Mouse (Mus musculus): ENCODE data around the gene Kif3b. TPM values are rescaled to one million over a fixed set of nuclear protein-coding genes. Genes with fewer than 3 reads are reported as not detected.
A peak's percentile ranks its signal among the peaks of the same experiment; 100 is the strongest.

The Kif3b gene
- polyA plus RNA-seq, 1 experiment: 9.4 TPM

DNA sequence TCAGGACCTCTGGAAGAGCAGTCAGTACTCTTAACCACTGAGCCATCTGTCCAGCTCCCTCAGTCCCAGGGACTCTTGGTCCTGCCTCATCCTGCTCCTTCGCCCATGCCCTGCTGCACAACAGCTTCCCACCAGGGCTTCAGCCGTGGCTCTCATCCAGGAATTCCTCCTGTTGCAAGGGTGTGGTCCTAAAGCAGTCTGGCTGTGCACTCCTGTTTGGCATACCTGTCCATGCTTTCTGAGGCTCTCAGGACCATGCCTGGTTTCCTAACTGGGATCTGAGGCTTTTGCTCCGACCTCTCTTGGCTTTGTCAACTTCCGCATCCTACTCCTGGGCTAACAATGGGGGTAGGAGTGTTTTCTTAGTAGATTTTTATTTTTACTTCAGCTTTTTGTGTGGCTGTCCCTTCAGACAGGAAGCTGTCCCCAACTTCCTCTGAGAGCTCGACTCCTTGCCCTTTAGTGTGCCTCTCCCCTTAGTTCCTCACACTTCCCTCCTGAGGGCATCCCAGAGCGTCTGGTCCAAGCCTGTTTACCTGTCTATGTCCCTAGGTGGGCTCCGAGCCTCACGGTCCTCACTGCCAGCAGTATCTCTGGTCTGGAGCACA is 27.9 kb downstream of the Kif3b start:
- H3K27ac ChIP-seq (replicated peaks; ENCODE audit: low read depth, low read length): peak overlapping the region; percentile 61
- 0 out of 2 replicates have a peak, but pooled peaks cover 2% of the 10 kb centered on the region for H3K4me1 ChIP-seq (ENCODE audit: control insufficient read depth, insufficient read depth, insufficient read length, low read length)
- H3K4me3 ChIP-seq (ENCODE audit: insufficient read depth, low read depth, low read length): no peak overlapping the region

- H3K4me3 ChIP-seq (ENCODE audit: insufficient read depth, low read depth, low read length): no peak overlapping the region
- no peaks in the 10 kb centered on the region for H3K4me1 ChIP-seq (ENCODE audit: control insufficient read depth, insufficient read depth, insufficient read length, low read length)
- H3K27ac ChIP-seq (replicated peaks; ENCODE audit: low read depth, low read length): no peak overlapping the region
Observed at GRCm38 (mm10) chr2:153325706-153326376, 34.6 kb downstream of the Kif3b start.

- Histone ChIP-seq H3K4me3 (ENCODE audit: insufficient read depth, low read depth, low read length) (no peak overlapping the region), H3K27ac (replicated peaks; ENCODE audit: low read depth, low read length) (no peak overlapping the region), H3K4me1 (ENCODE audit: control insufficient read depth, insufficient read depth, insufficient read length, low read length) (no peaks in the 10 kb centered on the region)
Observed at GRCm38 (mm10) chr2:153332271-153332670, 41.1 kb downstream of the Kif3b start.

DNA sequence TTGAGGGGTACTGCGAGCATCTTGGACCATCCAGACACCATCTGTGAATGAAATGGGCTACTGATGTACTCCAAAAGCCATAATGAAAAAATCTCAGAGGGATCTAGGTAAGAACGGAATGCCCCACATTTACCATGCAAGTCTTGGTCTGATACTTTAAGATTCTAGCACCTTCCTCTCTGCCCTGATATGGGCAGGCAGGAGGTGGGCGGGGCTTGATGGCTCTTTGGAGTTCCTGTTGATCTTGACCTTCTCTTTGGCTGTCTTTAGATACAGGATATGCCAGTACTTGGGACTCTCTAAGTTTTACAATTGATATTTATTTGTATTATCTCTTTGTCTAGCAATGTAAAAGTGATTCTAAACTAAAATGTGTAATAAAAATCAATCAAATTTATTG is 41.8 kb downstream of the Kif3b start:
- Histone ChIP-seq H3K4me1 (ENCODE audit: control insufficient read depth, insufficient read depth, insufficient read length, low read length) (peaks cover 4% of the 10 kb centered on the region; the same call in 1 of the 2 replicates), H3K4me3 (ENCODE audit: insufficient read depth, low read depth, low read length) (no peak overlapping the region), H3K27ac (replicated peaks; ENCODE audit: low read depth, low read length) (no peak overlapping the region)

DNA sequence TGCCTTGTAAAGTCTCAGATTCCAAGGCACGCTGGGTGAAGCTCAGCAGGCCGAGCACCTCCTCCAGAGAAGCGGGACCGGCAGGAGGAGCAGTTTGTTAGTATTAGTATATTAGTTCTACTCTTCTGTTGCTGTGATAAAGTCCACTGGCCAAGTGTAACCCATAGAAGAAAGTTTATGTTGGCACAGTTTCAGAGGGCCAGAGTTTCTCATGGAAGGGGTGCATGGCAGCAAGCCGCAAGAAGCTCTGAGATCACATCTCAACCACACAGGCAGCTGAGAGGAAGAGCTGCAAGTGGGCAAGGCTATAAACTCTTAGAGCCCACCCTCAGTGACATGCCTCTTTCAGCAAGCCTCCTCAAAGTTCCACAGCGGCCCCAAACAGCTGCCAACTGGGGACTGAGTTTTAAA is 42.6 kb downstream of the Kif3b start:
- Histone ChIP-seq H3K27ac (replicated peaks; ENCODE audit: low read depth, low read length) (no peak overlapping the region), H3K4me3 (ENCODE audit: insufficient read depth, low read depth, low read length) (no peak overlapping the region), H3K4me1 (ENCODE audit: control insufficient read depth, insufficient read depth, insufficient read length, low read length) (peaks cover 4% of the 10 kb centered on the region; the same call in 1 of the 2 replicates)

- no peak overlapping the region for H3K27ac ChIP-seq (replicated peaks; ENCODE audit: low read depth, low read length)
- no peak overlapping the region for H3K4me3 ChIP-seq (ENCODE audit: insufficient read depth, low read depth, low read length)
- H3K4me1 ChIP-seq (ENCODE audit: control insufficient read depth, insufficient read depth, insufficient read length, low read length): peaks cover 4% of the 10 kb centered on the region; the same call in 1 of the 2 replicates
Observed at GRCm38 (mm10) chr2:153334281-153334680, 43.1 kb downstream of the Kif3b start.

GRCm38 (mm10) chr2:153336117-153336516 is 44.9 kb downstream of the Kif3b start:
- Histone ChIP-seq H3K4me1 (ENCODE audit: control insufficient read depth, insufficient read depth, insufficient read length, low read length) (peaks cover 4% of the 10 kb centered on the region; the same call in 1 of the 2 replicates), H3K4me3 (ENCODE audit: insufficient read depth, low read depth, low read length) (no peak overlapping the region), H3K27ac (replicated peaks; ENCODE audit: low read depth, low read length) (no peak overlapping the region)

- Histone ChIP-seq H3K27ac (replicated peaks; ENCODE audit: low read depth, low read length) (no peak overlapping the region), H3K4me1 (ENCODE audit: control insufficient read depth, insufficient read depth, insufficient read length, low read length) (peaks cover 4% of the 10 kb centered on the region; the same call in 1 of the 2 replicates), H3K4me3 (ENCODE audit: insufficient read depth, low read depth, low read length) (no peak overlapping the region)
Observed at GRCm38 (mm10) chr2:153338361-153339350, 47.4 kb downstream of the Kif3b start.

DNA sequence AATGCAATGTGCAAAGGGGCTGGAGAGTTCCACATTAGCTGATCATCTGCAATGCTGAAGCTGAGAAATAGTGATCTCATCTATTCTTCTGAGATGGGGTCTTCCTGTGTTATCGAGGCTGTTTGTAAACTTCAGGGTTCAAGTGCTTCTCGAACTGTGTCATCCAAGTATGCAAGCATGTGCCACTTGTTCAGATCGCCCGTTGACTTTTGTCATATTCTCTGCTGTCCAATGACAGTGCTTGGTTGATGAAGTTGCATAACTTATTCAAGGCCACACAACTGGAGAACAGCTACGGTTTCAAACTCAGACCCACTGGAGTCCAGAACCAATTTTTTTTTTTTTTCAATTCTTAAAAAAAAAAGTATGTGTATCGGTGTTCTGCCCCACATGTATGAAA is 51.0 kb downstream of the Kif3b start:
- H3K27ac ChIP-seq (replicated peaks; ENCODE audit: low read depth, low read length): no peak overlapping the region
- H3K4me1 ChIP-seq (ENCODE audit: control insufficient read depth, insufficient read depth, insufficient read length, low read length): peaks cover 4% of the 10 kb centered on the region; the same call in 1 of the 2 replicates
- no peak overlapping the region for H3K4me3 ChIP-seq (ENCODE audit: insufficient read depth, low read depth, low read length)

DNA sequence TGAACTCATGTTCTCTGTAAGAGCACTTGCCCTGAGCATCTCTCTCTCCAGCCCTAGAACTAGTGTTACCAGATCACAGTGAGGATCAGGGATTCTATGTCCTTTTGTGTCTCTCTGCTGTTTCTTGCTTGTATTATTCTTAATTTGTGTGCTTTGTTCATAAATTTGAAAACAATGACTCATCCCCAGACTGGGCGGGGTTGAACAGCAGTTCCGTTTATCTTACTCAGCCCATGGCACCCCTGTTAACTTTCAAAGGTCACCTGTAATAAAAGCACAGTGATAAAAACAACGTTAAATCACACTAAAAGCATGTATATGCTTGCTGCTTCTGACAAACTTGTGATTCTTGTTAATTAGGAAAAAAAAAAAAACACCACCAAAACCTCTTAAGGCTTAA is 51.4 kb downstream of the Kif3b start:
- Histone ChIP-seq H3K4me1 (ENCODE audit: control insufficient read depth, insufficient read depth, insufficient read length, low read length) (peaks cover 4% of the 10 kb centered on the region; the same call in 1 of the 2 replicates), H3K4me3 (ENCODE audit: insufficient read depth, low read depth, low read length) (no peak overlapping the region), H3K27ac (replicated peaks; ENCODE audit: low read depth, low read length) (no peak overlapping the region)

DNA sequence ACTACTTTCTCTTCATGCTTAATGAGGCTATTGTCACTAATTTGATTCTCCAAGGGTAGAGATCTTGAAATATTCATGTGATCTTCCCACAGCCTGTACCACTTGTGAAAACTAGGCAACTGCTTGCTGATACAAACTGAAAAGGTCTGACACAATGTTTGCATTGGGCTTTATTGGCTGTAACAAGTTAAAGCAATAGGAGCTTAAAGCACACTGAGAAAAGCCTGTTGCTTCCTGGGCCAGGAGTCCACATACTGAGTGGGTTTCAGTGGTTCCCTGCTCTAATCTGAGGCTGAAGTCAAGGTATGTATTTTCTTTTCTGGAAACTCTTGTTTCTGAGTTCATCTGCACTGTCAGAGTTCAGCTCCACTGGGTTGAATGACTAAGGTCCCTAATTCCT is 52.0 kb downstream of the Kif3b start:
- H3K4me1 ChIP-seq (ENCODE audit: control insufficient read depth, insufficient read depth, insufficient read length, low read length): no peaks in the 10 kb centered on the region
- H3K4me3 ChIP-seq (ENCODE audit: insufficient read depth, low read depth, low read length): no peak overlapping the region
- no peak overlapping the region for H3K27ac ChIP-seq (replicated peaks; ENCODE audit: low read depth, low read length)

DNA sequence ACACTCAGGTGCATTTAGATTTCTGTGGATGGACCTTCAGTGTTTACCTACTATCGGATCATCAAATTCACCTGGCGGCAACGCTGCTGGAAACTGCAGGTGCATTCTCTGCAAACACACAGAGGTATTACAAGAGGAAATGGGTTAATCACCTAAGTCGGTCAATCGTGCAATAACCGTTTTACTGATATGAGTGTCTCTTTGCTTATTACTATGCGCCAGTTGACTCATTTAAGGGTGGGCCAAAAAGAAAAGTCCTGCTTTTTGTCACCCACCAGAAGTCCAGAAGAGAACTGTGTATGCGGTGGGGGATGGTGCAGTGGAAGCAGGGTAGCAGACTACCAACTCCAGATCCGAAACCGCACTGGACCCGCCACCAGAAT is 53.8 kb downstream of the Kif3b start:
- peaks cover 4% of the 10 kb centered on the region; the same call in 1 of the 2 replicates for H3K4me1 ChIP-seq (ENCODE audit: control insufficient read depth, insufficient read depth, insufficient read length, low read length)
- peak overlapping the region; percentile 92 for H3K4me3 ChIP-seq (ENCODE audit: insufficient read depth, low read depth, low read length)
- H3K27ac ChIP-seq (replicated peaks; ENCODE audit: low read depth, low read length): peak overlapping the region; percentile 40; the same call in 1 of the 2 replicates

DNA sequence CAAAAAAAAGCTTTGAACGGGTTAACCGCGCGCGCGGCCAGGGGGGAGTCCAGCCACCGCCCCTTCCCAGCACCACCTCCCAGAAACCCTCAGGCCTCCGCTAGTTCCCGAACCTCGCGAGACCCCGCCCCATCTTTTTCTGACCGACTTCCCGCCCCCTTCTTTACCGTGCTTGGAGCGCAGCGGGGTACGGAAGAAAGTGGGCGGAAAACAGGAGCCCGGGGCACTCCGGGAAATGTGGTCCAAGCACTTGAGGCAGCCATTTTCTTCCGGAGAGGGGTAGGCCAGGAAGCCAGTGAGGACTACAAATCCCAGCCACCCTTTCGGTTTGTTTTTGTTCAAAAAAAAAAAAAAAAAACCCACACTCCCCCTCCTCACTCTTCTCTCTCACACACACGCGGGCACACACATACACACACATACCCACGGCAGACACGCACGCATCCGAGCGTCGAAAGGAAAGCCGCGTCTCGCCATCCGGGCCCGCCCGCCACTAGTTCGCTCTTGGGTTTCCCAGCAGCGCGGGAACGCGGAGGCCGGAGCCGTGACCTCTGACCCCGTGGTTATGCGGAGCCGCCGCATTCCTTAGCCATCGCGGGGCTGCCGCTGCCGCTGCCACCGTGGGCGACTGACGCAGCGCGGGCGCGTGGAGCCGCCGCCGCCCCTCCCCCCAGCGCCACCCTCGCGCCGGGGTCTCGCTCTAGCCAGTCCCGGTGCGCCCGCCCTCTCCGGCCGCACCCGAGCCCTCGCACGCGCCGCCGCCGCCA is 54.4 kb downstream of the Kif3b start, which contains the start of gene Asxl1:
Gene Asxl1, plus strand, starts transcription at position 376 of the 767 bp plus-strand sequence.
- Histone ChIP-seq H3K4me3 (ENCODE audit: insufficient read depth, low read depth, low read length) (peak within 1 kb of the TSS; percentile 96), H3K4me1 (ENCODE audit: control insufficient read depth, insufficient read depth, insufficient read length, low read length) (peaks cover 9% of the 10 kb centered on the region; the same call in 1 of the 2 replicates), H3K27ac (replicated peaks; ENCODE audit: low read depth, low read length) (peak within 1 kb of the TSS; percentile 94)

Measured in brown adipose tissue, adult 24 weeks (tissue).